Mouse (Mus musculus): ENCODE results near the gene Zfp740.

GRCm38 (mm10) chr15:102188883-102189282, 14.2 kb upstream of the Zfp740 start:
- TF ChIP-seq CTCF (conservative IDR thresholded peaks at IDR 0.05; ENCODE audit: low read length) (no peak), POU5F1 (IDR thresholded peaks at IDR 0.05; ENCODE audit: borderline replicate concordance, low read length) (no peak), NANOG (IDR thresholded peaks at IDR 0.05; ENCODE audit: borderline replicate concordance, low read length) (no peak)

All from E14TG2a.4 (cell line).